Mouse (Mus musculus): ENCODE data around the gene Riox1. TPM values are rescaled to one million over a fixed set of nuclear protein-coding genes. Genes with fewer than 3 reads are reported as not detected.
"Not testable (repeated sequence)": the region's sequence is repeated elsewhere in the genome, so short reads cannot be mapped to it uniquely, and the experiment has no call there.

Gene Riox1
- polyA plus RNA-seq, 1 experiment from 2014 or later: 18.0 TPM

DNA sequence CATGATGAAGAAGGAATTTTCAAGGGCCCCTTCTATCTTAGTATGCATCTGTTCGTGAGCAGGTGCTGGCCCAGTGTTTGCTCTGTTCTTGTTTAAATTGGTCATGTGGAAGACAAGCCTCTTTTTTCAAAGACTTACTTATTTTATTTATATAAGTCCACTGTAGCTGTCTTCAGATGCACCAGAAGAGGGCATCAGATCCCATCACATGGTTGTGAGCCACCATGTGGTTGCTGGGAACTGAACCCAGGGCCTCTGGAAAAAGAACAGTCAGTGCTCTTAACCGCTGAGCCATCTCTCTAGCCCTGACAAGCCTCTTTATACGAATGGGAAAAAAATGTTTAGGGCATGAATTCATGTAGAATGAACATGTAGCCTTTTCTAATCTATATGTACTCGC lies 39.0 kb downstream of the Riox1 start:
- no peak overlapping the region for H3K4me2 ChIP-seq (ENCODE audit: low read depth, low read length, severe bottlenecking)
- H3K9ac ChIP-seq (ENCODE audit: low read length): no peak overlapping the region
- no peaks in the 10 kb centered on the region for H3K9me3 ChIP-seq (ENCODE audit: control insufficient read depth, low read length)
- no peaks in the 10 kb centered on the region for H3K27me3 ChIP-seq (ENCODE audit: control insufficient read depth, insufficient read depth, low read length)
- 0 out of 2 replicates have a peak, but pooled peaks cover 3% of the 10 kb centered on the region for H3K4me1 ChIP-seq (replicated peaks; ENCODE audit: control insufficient read depth, insufficient read depth, low read length)
- no peak for DNase-seq (ENCODE audit: low spot score)
- H3K27ac ChIP-seq (ENCODE audit: low read depth, low read length): no peak overlapping the region
- H3K36me3 ChIP-seq (ENCODE audit: control insufficient read depth, insufficient read depth, low read length): no peaks in the 10 kb centered on the region
- no peak overlapping the region for H3K4me3 ChIP-seq (ENCODE audit: low read depth, low read length)
- no peak for ATAC-seq (replicated peaks; ENCODE audit: low FRiP score)
- WGBS: 94% methylated on average over 4 of the region's 4 CpGs

DNA sequence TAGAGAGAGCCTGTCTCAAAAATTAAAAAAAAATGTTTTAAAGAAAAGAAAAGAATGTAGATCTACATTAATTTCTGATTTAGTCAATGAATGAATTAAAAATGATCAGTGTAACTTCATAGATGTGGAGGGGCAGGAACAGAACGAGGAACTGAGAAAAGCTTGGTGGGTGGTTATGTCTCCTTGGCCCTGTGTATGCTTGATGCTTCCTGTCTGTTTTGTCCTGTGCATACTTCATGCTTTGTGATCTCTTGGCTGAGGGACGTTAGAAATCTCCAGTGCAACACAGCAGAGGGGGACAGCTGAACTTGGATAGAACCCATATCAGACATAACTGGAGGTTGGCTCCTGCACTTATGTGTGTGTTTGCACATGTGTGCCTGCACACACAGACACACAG lies 46.8 kb downstream of the Riox1 start:
- Histone ChIP-seq H3K27me3 (ENCODE audit: control insufficient read depth, insufficient read depth, low read length) (no peaks in the 10 kb centered on the region), H3K9ac (ENCODE audit: low read length) (no peak overlapping the region), H3K4me1 (replicated peaks; ENCODE audit: control insufficient read depth, insufficient read depth, low read length) (no peaks in the 10 kb centered on the region), H3K4me2 (ENCODE audit: low read depth, low read length, severe bottlenecking) (no peak overlapping the region), H3K36me3 (ENCODE audit: control insufficient read depth, insufficient read depth, low read length) (no peaks in the 10 kb centered on the region), H3K9me3 (ENCODE audit: control insufficient read depth, low read length) (no peaks in the 10 kb centered on the region; the same call in 1 of the 2 replicates), H3K4me3 (ENCODE audit: low read depth, low read length) (no peak overlapping the region), H3K27ac (ENCODE audit: low read depth, low read length) (no peak overlapping the region)
- ATAC-seq (replicated peaks; ENCODE audit: low FRiP score) (no peak), DNase-seq (ENCODE audit: low spot score) (no peak)
- WGBS: 64% methylated on average over 2 of the region's 2 CpGs

DNA sequence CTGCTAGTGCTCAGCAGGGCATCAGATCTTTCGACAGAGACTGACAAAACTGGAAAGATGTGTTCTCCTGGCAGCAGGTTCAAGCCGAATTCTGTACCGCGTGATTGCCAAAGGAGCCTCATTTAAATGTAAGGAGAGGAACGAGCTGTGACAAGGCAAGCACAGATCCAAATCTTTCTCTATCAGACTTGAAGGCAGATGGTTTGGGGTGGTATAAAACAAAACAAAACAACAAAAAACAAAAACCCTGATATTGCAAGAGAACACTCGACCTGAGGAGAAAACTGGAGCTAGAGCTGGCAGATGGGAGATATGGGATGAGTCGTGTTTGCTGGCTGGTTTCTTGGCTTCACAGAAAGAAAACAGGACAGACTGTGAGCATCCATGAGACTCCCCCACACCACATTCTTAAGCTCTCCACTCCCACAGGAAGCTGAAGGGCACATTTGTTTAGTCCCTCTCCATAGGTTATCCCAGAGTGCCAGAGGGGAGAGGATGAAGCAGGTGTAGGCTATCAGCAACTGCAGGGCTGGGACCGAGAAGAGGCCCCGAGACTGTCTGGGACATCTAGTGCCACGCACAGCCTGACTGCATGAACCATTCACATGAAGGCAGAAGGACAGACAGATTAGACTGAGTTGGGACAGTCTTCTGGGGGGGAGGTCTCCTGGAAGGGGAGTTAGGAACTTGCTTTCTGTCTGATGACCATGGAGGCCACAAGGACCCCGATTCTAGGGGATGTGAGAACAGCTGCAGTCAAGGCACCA lies 48.1 kb downstream of the Riox1 start:
- Histone ChIP-seq H3K9ac (ENCODE audit: low read length) (no peak overlapping the region), H3K27me3 (ENCODE audit: control insufficient read depth, insufficient read depth, low read length) (no peaks in the 10 kb centered on the region), H3K4me1 (replicated peaks; ENCODE audit: control insufficient read depth, insufficient read depth, low read length) (no peaks in the 10 kb centered on the region), H3K4me3 (ENCODE audit: low read depth, low read length) (no peak overlapping the region), H3K4me2 (ENCODE audit: low read depth, low read length, severe bottlenecking) (no peak overlapping the region), H3K36me3 (ENCODE audit: control insufficient read depth, insufficient read depth, low read length) (no peaks in the 10 kb centered on the region), H3K9me3 (ENCODE audit: control insufficient read depth, low read length) (no peaks in the 10 kb centered on the region; the same call in 1 of the 2 replicates), H3K27ac (ENCODE audit: low read depth, low read length) (no peak overlapping the region)
- DNase-seq (ENCODE audit: low spot score) (no peak), ATAC-seq (replicated peaks; ENCODE audit: low FRiP score) (no peak)
- WGBS: 73% methylated on average over 11 of the region's 11 CpGs

DNA sequence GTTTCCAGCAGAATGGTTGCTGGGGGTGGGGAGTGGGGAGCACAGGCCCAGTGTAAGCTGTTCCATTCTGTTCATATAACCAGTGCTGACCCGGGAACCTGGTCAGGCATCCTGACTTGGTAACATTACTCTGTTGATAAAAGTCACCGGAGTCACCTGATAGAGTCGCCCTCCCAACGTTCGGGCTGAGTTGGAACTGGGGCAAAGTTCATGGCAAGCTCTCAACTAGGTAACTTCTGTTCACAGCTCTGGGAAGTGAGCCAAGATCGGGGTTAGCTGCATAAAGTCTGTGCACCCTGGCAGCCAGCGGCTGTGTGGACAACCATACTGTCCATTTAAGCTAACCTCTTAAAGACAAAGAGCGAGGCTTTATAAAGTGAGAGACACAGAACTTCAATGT lies 48.8 kb downstream of the Riox1 start:
- ATAC-seq (replicated peaks; ENCODE audit: low FRiP score); H3K4me2 ChIP-seq (ENCODE audit: low read depth, low read length, severe bottlenecking); H3K27ac ChIP-seq (ENCODE audit: low read depth, low read length); H3K4me3 ChIP-seq (ENCODE audit: low read depth, low read length); H3K4me1 ChIP-seq (replicated peaks; ENCODE audit: control insufficient read depth, insufficient read depth, low read length); H3K36me3 ChIP-seq (ENCODE audit: control insufficient read depth, insufficient read depth, low read length); H3K27me3 ChIP-seq (ENCODE audit: control insufficient read depth, insufficient read depth, low read length); H3K9ac ChIP-seq (ENCODE audit: low read length); DNase-seq (ENCODE audit: low spot score); H3K9me3 ChIP-seq (ENCODE audit: control insufficient read depth, low read length): not testable (repeated sequence)
- WGBS: 83% methylated on average over 8 of the region's 8 CpGs

DNA sequence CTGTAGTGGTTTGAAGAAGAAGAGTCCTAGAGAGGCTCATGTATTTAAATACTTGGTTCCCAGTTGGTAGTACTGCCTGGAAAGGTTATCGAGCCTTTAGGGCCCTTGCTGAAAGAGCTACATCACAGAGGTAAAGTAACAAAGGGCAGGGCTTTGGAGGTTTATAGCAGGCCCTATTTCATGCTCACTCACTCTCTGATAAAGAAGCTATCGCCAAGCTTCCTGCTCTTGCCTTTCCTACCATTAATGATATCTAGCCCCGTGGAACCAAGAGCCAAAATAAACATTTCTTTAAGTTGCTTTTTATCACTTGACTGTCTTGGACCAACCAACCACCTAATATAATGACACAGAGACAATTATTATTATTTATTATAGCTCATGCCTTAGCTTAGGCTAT lies 50.0 kb downstream of the Riox1 start:
- H3K4me1 ChIP-seq (replicated peaks; ENCODE audit: control insufficient read depth, insufficient read depth, low read length): no peaks in the 10 kb centered on the region
- H3K4me3 ChIP-seq (ENCODE audit: low read depth, low read length): no peak overlapping the region
- DNase-seq (ENCODE audit: low spot score) (no peak), ATAC-seq (replicated peaks; ENCODE audit: low FRiP score) (no peak)
- H3K36me3 ChIP-seq (ENCODE audit: control insufficient read depth, insufficient read depth, low read length): no peaks in the 10 kb centered on the region
- no peak overlapping the region for H3K27ac ChIP-seq (ENCODE audit: low read depth, low read length)
- H3K9me3 ChIP-seq (ENCODE audit: control insufficient read depth, low read length): no peaks in the 10 kb centered on the region; the same call in 1 of the 2 replicates
- WGBS: 91% methylated on average over 3 of the region's 3 CpGs
- no peak overlapping the region for H3K4me2 ChIP-seq (ENCODE audit: low read depth, low read length, severe bottlenecking)
- H3K27me3 ChIP-seq (ENCODE audit: control insufficient read depth, insufficient read depth, low read length): no peaks in the 10 kb centered on the region
- no peak overlapping the region for H3K9ac ChIP-seq (ENCODE audit: low read length)

Other genes with a start within 250 kb of the Riox1 start
- gene Papln, start 187.0 kb upstream of the Riox1 start, polyA plus RNA-seq (2014; fragmentation: Nextera tagmentation; extraction: Ambion mirVana): 0.04 and 0.05 TPM in 2 replicates
- gene Numb, start 28.7 kb upstream of the Riox1 start, polyA plus RNA-seq (2014; fragmentation: Nextera tagmentation; extraction: Ambion mirVana): 33.3 and 34.4 TPM in 2 replicates
- gene Heatr4, start 34.2 kb downstream of the Riox1 start, polyA plus RNA-seq (2014; fragmentation: Nextera tagmentation; extraction: Ambion mirVana): not detected in 2 replicates
- 12.2 and 12.7 TPM in 2 replicates for gene Acot2, start 37.3 kb downstream of the Riox1 start, polyA plus RNA-seq (2014; fragmentation: Nextera tagmentation; extraction: Ambion mirVana)
- 34.1 and 42.7 TPM in 2 replicates for gene Acot1, start 58.9 kb downstream of the Riox1 start, polyA plus RNA-seq (2014; fragmentation: Nextera tagmentation; extraction: Ambion mirVana)
- gene Acot4, start 87.8 kb downstream of the Riox1 start, polyA plus RNA-seq (2014; fragmentation: Nextera tagmentation; extraction: Ambion mirVana): 0.31 TPM in 1 of 2 replicates, not detected in the other
- gene Gm49366, start 88.3 kb downstream of the Riox1 start, polyA plus RNA-seq (2014; fragmentation: Nextera tagmentation; extraction: Ambion mirVana): not detected in 2 replicates
- 0.23 and 0.25 TPM in 2 replicates for gene Acot3, start 101.5 kb downstream of the Riox1 start, polyA plus RNA-seq (2014; fragmentation: Nextera tagmentation; extraction: Ambion mirVana)
- not detected in 2 replicates for gene Acot5, start 118.7 kb downstream of the Riox1 start, polyA plus RNA-seq (2014; fragmentation: Nextera tagmentation; extraction: Ambion mirVana)
- gene Acot6, start 150.0 kb downstream of the Riox1 start, polyA plus RNA-seq (2014; fragmentation: Nextera tagmentation; extraction: Ambion mirVana): 1.5 and 1.8 TPM in 2 replicates
- gene Dnal1, start 163.8 kb downstream of the Riox1 start, polyA plus RNA-seq (2014; fragmentation: Nextera tagmentation; extraction: Ambion mirVana): 6.1 and 6.8 TPM in 2 replicates
- 1.9 and 2.8 TPM in 2 replicates for gene Pnma1, start 197.9 kb downstream of the Riox1 start, polyA plus RNA-seq (2014; fragmentation: Nextera tagmentation; extraction: Ambion mirVana)

Measured in forebrain, embryonic 11.5 days (tissue).